Mouse (Mus musculus) gastrocnemius, postnatal 14 days (tissue): ENCODE measurements around the gene Zbtb44. TPM values are rescaled to one million over a fixed set of nuclear protein-coding genes. Genes with fewer than 3 reads are reported as not detected.

Source experiments
- DNase-seq: peaks from one replicate; pipeline ENCODE4 v3.0.0; 2021; ENCODE audit warnings: mixed read lengths
- intact Hi-C: fragments of 180-260 bp; cut with DNase I; formaldehyde crosslinking; loops from one replicate; pipeline ENCODE4 v1.15.1; 2025; ENCODE audit warnings: low total_unique reads
- long read RNA-seq, 2 experiments: library from polyadenylated mRNA; stranded (forward); transcript quantifications; one replicate each; pipeline ENCODE4 v2.0.0; 2021
- total RNA-seq, 2 experiments: library from RNA; stranded (reverse); gene quantifications; 2 replicates each; pipeline ENCODE4 v1.2.3; 2021

The Zbtb44 gene
- 10 to 100 TPM; 33.4 to 38.0 TPM for total RNA-seq
- long read RNA-seq, experiment 1, full-length matches to known transcripts, result 5 of 15 reads
- long read RNA-seq, experiment 1, partial matches to known transcripts, result 0 of 15 reads
- long read RNA-seq, experiment 1, other reads (novel, unspliced or antisense), result 10 of 15 reads
- long read RNA-seq, experiment 2, full-length matches to known transcripts, result 5 of 10 reads
- long read RNA-seq, experiment 2, partial matches to known transcripts, result 0 of 10 reads
- long read RNA-seq, experiment 2, other reads (novel, unspliced or antisense), result 5 of 10 reads

DNA sequence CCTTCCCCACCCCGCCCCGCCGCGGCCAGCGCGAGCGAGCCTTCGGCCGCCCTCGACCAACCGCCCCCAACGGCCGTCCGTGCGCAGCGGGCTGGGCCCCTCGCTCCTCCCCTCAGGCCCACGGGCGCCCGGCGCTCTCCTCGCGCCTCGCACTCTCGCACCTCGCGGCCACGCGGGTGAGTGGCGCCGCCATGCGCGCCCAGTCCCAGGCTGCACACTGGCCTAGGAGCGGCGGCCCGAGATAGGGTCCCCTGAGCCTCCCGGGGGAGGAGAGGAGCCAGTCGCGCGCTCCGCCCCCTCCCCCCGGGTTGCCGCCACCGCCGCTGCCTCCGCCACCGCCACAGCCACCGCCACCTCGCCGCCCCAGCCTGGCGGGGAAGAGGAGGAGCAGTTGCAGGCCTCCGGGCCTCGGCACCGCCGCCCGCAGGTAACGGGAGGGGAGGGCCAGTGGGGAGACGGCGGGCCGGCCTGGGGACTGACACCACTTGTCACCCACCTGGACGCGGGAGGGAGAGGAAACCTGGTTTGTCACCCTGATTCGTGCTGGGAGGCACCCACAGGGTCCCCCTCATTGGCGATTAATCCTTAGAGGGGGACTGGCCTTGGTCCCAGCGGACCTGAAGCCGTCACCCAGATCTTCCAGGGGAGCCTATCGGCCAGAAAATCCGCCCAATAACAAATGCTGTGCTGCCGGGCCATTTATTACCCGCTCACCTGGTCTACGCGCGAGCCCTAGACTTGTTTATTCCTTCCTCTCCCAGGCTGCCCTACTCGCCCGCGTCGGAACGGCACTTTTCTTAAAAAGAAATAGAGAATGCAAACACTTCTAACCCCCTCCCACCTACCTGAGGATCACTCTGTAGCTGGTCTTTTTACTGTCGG, at the start of gene Zbtb44:
TSS of gene Zbtb44 (plus strand) at position 113 of the 882 bp plus-strand sequence.
- no peak for DNase-seq
- intact Hi-C loops, result no loop called here

DNA sequence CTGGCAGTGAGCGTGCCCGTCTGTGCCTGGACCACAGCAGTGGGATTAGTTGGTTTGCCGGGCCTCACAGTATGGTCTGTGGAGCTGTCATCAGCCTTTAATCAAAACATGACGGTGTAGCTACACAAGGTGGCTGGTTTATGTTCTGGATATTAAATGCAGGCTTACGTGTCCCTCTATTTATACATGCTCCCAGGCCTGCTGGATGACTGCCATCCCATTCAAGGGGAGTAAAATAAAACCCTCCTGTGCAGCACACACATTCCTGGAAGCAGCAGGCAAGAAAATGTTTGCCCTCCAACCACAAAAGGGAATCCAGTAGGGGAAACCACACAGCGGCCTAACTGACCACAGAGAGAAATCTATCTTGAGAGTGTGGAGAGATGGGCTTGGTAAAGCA, 44.7 kb upstream of the Zbtb44 start:
- intact Hi-C loops, result no loop called here
- DNase-seq, result peak; percentile 16

- intact Hi-C loops, result no loop called here
- no peak for DNase-seq
Observed at GRCm38 (mm10) chr9:30993106-30993505, 37.3 kb upstream of the Zbtb44 start.

GRCm38 (mm10) chr9:30996590-30997562, 33.6 kb upstream of the Zbtb44 start:
- intact Hi-C loops, result no loop called here
- peak; percentile 23 for DNase-seq

- peak; percentile 13 for DNase-seq
- intact Hi-C loops, result no loop called here
Observed at GRCm38 (mm10) chr9:31000641-31001040, 29.8 kb upstream of the Zbtb44 start.

DNA sequence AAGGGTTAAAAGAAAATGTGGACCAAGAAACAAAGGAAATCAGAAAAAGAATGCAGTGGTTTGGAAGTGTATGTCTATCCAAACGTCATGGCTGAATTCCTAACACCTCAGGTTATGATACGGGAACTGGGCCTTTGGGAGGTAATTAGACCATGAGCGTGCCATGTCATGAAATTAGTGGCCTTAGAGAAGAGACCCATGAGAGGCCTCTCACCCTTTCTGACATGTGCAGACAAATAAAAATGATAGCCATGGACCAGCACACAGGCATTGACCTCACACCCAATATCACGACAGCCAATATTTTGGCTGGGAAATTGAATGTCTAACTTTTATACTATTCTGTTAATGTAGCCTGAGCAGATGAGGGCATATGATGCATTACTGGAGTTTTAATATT, 27.9 kb upstream of the Zbtb44 start:
- DNase-seq, result no peak
- intact Hi-C loops, result no loop called here

DNA sequence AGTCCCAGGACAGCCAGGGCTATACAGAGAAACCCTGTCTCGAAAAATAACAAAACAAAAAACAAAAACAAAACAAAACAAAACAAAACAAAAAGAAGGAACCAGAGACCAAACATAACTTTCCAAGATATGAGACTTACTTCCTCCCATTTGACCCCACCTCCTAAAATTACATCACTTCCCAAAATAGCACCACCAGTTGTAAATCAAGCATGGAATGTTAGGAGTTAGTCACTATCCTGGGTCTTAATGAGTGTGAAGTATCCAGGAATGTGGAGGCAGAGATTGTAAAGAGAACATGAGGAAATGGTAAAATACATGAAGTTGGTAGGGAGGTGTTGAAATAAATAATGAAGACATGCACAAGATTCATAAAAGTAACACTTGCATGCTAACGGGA, 21.1 kb upstream of the Zbtb44 start:
- no peak for DNase-seq
- intact Hi-C loops, result no loop called here

DNA sequence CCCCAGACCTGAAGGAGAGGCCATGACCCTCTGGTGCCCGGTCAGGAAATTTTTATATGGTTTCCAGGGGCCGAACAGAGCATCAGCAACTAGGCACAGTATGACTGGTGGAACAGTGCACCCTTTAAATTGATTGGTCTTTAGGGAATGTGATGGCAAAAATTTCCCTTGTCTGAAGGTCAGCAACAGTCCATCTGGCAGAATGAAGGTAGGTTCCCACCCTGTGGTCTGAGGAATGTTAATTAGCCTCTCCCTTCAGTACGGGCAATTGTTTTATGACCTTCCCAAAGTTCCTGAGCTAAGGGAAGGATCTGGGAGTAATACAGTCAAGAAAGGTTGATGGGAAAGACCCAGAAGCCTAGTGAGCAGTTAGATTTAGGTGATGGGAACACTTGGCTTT, 20.4 kb upstream of the Zbtb44 start:
- no peak for DNase-seq
- intact Hi-C loops, result no loop called here

GRCm38 (mm10) chr9:31010749-31011148, 19.7 kb upstream of the Zbtb44 start:
- intact Hi-C loops, result no loop called here
- no peak for DNase-seq

DNA sequence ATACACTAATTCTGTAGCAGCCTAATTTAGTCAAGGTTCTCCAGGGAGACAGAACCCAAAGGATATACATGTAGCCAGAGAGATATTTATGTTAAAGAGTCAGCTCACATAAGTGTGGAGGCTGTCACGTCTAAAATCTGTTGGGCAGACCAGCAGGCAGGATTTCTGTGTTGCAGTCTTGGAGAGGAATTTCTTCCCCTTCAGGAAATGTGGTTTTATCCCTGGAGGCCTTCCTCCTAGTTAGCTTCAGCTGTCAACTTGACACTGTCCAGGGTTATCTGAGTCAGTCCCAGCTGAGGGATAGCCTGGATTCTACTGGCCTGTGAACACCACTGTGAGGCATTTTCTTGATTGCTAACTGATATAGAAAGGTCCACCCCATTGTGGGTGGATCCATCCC, 18.9 kb upstream of the Zbtb44 start:
- DNase-seq, result no peak
- intact Hi-C loops, result no loop called here

GRCm38 (mm10) chr9:31012674-31013073, 17.8 kb upstream of the Zbtb44 start:
- intact Hi-C loops, result no loop called here
- no peak for DNase-seq

DNA sequence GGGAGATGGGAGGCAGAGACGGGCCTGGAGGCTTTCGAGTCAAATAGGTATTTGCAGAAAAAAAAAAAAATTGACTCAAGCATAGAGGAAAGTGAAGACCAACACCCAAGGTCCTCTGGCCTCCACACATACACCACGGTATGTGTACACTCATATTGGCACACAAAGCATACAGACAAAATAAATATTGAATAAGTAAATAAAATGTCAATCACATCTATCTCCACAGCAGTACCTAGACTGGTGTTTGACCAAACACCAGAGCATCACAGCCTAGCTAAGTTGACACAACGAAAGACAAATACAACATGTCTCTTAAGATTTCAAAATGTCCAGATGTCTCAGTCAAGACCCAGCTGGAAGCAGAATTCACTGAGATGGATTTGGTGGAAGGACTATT, 17.0 kb upstream of the Zbtb44 start:
- intact Hi-C loops, result no loop called here

DNA sequence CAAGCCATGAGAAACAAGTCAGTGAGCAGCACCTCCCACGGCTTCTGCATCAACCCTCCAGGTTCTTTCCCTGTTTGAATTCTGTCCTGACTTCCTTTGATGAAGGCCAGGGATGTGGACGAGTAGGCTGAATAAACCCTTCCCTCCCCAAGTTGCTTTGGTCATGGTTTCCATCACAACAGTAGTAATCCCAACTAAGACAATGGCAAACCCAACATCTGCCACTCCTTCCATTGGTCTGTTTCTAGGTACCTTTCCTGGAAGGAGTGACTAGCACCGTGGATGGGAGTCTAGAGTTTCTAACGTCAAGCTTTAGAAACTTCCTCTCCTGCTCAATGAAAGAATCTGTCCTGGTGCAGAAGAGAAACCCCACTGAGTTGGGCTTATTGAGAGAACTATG, 12.8 kb upstream of the Zbtb44 start:
- intact Hi-C loops, result no loop called here
- DNase-seq, result no peak

More for the DNA sequence above, 17.0 kb upstream of the Zbtb44 start:
- DNase-seq, result no peak

DNA sequence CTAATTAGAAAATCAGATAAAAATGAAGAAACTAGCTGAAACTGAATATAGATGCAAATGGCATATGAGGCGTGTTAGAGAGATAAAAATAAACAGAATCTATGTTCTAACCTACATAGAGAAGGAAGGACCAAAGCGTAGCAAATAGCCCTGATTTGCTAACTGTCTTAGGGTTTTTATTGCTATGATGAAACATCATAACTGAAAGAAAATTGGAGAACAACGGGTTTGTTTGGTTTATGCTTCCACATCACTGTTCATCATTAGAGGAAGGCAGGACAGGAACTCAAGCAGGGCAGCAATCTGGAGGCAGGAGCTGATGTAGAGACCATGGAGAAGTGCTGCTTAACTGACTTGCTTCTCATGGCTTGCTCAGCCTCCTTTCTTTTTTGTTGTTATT, 12.3 kb upstream of the Zbtb44 start:
- intact Hi-C loops, result no loop called here
- DNase-seq, result no peak

DNA sequence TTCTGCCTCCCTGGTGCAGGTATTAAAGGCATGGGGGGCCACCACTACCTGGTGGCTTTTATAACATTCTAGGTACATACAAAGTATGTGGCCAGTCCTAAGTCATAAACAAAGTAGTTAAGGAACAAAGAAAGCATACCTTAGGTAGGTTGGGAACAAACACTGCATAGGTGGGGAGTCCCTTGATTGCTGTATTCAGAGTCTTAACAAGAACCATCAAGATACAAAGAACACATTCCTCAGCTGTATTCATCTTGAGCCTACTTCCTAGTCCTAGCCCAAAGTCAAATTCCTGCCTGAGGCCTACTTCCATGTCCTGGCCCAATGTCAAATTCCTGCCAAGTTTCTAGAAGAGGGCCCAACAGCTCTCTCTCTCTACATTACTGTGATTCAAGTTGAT, 11.7 kb upstream of the Zbtb44 start:
- no peak for DNase-seq
- intact Hi-C loops, result no loop called here

- intact Hi-C loops, result no loop called here
- DNase-seq, result no peak
Observed at GRCm38 (mm10) chr9:31028251-31028650, 2.2 kb upstream of the Zbtb44 start.

GRCm38 (mm10) chr9:31029751-31030511, 513 bp upstream of the Zbtb44 start:
- intact Hi-C loops, result no loop called here
- DNase-seq, result peak; percentile 97

GRCm38 (mm10) chr9:31031414-31031843, 985 bp downstream of the Zbtb44 start:
- intact Hi-C loops, result no loop called here

GRCm38 (mm10) chr9:31032546-31032945, 2.1 kb downstream of the Zbtb44 start:
- intact Hi-C loops, result no loop called here
- DNase-seq, result no peak

More at GRCm38 (mm10) chr9:31031414-31031843, 985 bp downstream of the Zbtb44 start:
- DNase-seq, result no peak
